Mouse (Mus musculus): ENCODE data around the gene Ilf2. TPM values are rescaled to one million over a fixed set of nuclear protein-coding genes. Genes with fewer than 3 reads are reported as not detected.

The Ilf2 gene
- polyA plus RNA-seq, 1 experiment from 2014 or later = 240 TPM

GRCm38 (mm10) chr3:90537141-90537904, 61.4 kb downstream of the Ilf2 start, which contains the start of gene S100a16:
Gene S100a16, plus strand, starts transcription at chr3:90537254.
- peak within 1 kb of the TSS; percentile 7; the same call in 1 of the 2 replicates for H3K4me2 ChIP-seq
- no peaks in the 10 kb centered on the region for H3K36me3 ChIP-seq
- no peak within 1 kb of the TSS for H3K4me3 ChIP-seq
- H3K9me3 ChIP-seq = no peaks in the 10 kb centered on the region
- no peak within 1 kb of the TSS for H3K27ac ChIP-seq (replicated peaks)
- H3K9ac ChIP-seq = no peak within 1 kb of the TSS
- no peak; the same call in 1 of the 2 replicates for ATAC-seq (ENCODE audit: low FRiP score, low read depth)
- H3K4me1 ChIP-seq (replicated peaks) = 0 out of 2 replicates have a peak, but pooled peaks cover 4% of the 10 kb centered on the region
- H3K27me3 ChIP-seq = no peaks in the 10 kb centered on the region
- 35% methylated on average over 10 of the region's 10 CpGs for WGBS

DNA sequence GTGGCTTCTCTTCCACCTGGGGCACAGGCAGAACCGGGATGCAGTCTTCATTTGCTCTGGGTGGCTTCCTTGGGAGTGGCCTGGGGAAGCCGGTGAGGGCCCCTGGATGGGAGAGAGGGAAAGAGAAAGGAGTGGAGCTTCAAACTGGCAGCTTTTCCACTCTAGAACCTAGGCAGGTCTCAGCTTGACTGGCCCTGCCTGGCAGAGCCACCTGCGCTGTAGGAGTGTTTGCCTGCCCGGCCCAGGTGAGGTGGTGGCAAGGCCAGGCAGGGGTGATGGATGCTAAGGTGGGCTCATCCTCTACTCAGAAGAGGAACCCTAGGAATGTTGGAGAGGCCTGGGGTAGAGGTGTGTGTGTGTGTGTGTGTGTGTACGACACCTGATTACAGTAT, 62.0 kb downstream of the Ilf2 start:
- H3K27me3 ChIP-seq = no peaks in the 10 kb centered on the region
- no peak overlapping the region for H3K9ac ChIP-seq
- 87% methylated on average over 5 of the region's 5 CpGs for WGBS
- no peak overlapping the region for H3K27ac ChIP-seq (replicated peaks)
- no peaks in the 10 kb centered on the region for H3K36me3 ChIP-seq
- H3K4me2 ChIP-seq = no peak overlapping the region
- no peak overlapping the region for H3K4me3 ChIP-seq
- 0 out of 2 replicates have a peak, but pooled peaks cover 4% of the 10 kb centered on the region for H3K4me1 ChIP-seq (replicated peaks)
- no peak for ATAC-seq (ENCODE audit: low FRiP score, low read depth)
- no peaks in the 10 kb centered on the region for H3K9me3 ChIP-seq

Other genes starting within 250 kb of the Ilf2 start
- 90.2 and 96.2 TPM in 2 replicates for gene Jtb, start 244.5 kb upstream of the Ilf2 start, polyA plus RNA-seq (2015; fragmentation: Nextera tagmentation; extraction: Ambion mirVana)
- 2.2 and 3.1 TPM in 2 replicates for gene Creb3l4, start 232.6 kb upstream of the Ilf2 start, polyA plus RNA-seq (2015; fragmentation: Nextera tagmentation; extraction: Ambion mirVana)
- 52.1 and 53.1 TPM in 2 replicates for gene Slc39a1, start 228.0 kb upstream of the Ilf2 start, polyA plus RNA-seq (2015; fragmentation: Nextera tagmentation; extraction: Ambion mirVana)
- 21.9 and 25.6 TPM in 2 replicates for gene Crtc2, start 222.0 kb upstream of the Ilf2 start, polyA plus RNA-seq (2015; fragmentation: Nextera tagmentation; extraction: Ambion mirVana)
- 7.7 and 8.8 TPM in 2 replicates for gene Dennd4b, start 210.9 kb upstream of the Ilf2 start, polyA plus RNA-seq (2015; fragmentation: Nextera tagmentation; extraction: Ambion mirVana)
- gene Gatad2b, start 182.9 kb upstream of the Ilf2 start, polyA plus RNA-seq (2015; fragmentation: Nextera tagmentation; extraction: Ambion mirVana) = 11.1 and 13.1 TPM in 2 replicates
- 31.4 and 34.1 TPM in 2 replicates for gene Slc27a3, start 86.2 kb upstream of the Ilf2 start, polyA plus RNA-seq (2015; fragmentation: Nextera tagmentation; extraction: Ambion mirVana)
- 34.3 and 35.0 TPM in 2 replicates for gene Ints3, start 42.5 kb upstream of the Ilf2 start, polyA plus RNA-seq (2015; fragmentation: Nextera tagmentation; extraction: Ambion mirVana)
- 2.4 and 2.8 TPM in 2 replicates for gene Npr1, start 10.3 kb upstream of the Ilf2 start, polyA plus RNA-seq (2015; fragmentation: Nextera tagmentation; extraction: Ambion mirVana)
- 90.1 and 93.1 TPM in 2 replicates for gene Snapin, start 14.9 kb downstream of the Ilf2 start, polyA plus RNA-seq (2015; fragmentation: Nextera tagmentation; extraction: Ambion mirVana)
- 173 and 176 TPM in 2 replicates for gene Chtop, start 33.4 kb downstream of the Ilf2 start, polyA plus RNA-seq (2015; fragmentation: Nextera tagmentation; extraction: Ambion mirVana)
- 19.9 and 23.6 TPM in 2 replicates for gene S100a1, start 38.3 kb downstream of the Ilf2 start, polyA plus RNA-seq (2015; fragmentation: Nextera tagmentation; extraction: Ambion mirVana)
- gene S100a13, start 38.3 kb downstream of the Ilf2 start, polyA plus RNA-seq (2015; fragmentation: Nextera tagmentation; extraction: Ambion mirVana) = 11.8 and 13.9 TPM in 2 replicates
- gene S100a14, start 50.7 kb downstream of the Ilf2 start, polyA plus RNA-seq (2015; fragmentation: Nextera tagmentation; extraction: Ambion mirVana) = 0.29 TPM in 1 of 2 replicates, not detected in the other
- 41.8 and 44.3 TPM in 2 replicates for gene S100a16, start 61.1 kb downstream of the Ilf2 start, polyA plus RNA-seq (2015; fragmentation: Nextera tagmentation; extraction: Ambion mirVana)
- 1.4 and 2.7 TPM in 2 replicates for gene S100a3, start 84.5 kb downstream of the Ilf2 start, polyA plus RNA-seq (2015; fragmentation: Nextera tagmentation; extraction: Ambion mirVana)
- gene S100a2, start 114.1 kb downstream of the Ilf2 start, polyA plus RNA-seq (2015; fragmentation: Nextera tagmentation; extraction: Ambion mirVana) = not detected in 2 replicates
- gene Gm42674, start 125.8 kb downstream of the Ilf2 start, polyA plus RNA-seq (2015; fragmentation: Nextera tagmentation; extraction: Ambion mirVana) = not detected in 2 replicates
- 1.0 and 1.2 TPM in 2 replicates for gene S100a4, start 127.6 kb downstream of the Ilf2 start, polyA plus RNA-seq (2015; fragmentation: Nextera tagmentation; extraction: Ambion mirVana)
- gene S100a5, start 132.4 kb downstream of the Ilf2 start, polyA plus RNA-seq (2015; fragmentation: Nextera tagmentation; extraction: Ambion mirVana) = not detected in 2 replicates
- 24.1 and 33.1 TPM in 2 replicates for gene S100a6, start 136.8 kb downstream of the Ilf2 start, polyA plus RNA-seq (2015; fragmentation: Nextera tagmentation; extraction: Ambion mirVana)
- gene S100a7a, start 177.9 kb downstream of the Ilf2 start, polyA plus RNA-seq (2015; fragmentation: Nextera tagmentation; extraction: Ambion mirVana) = not detected in 2 replicates
- 7.4 and 7.5 TPM in 2 replicates for gene S100a8, start 192.9 kb downstream of the Ilf2 start, polyA plus RNA-seq (2015; fragmentation: Nextera tagmentation; extraction: Ambion mirVana)
- 3.6 and 4.7 TPM in 2 replicates for gene S100a9, start 219.6 kb downstream of the Ilf2 start, polyA plus RNA-seq (2015; fragmentation: Nextera tagmentation; extraction: Ambion mirVana)

Measured in hindbrain, embryonic 15.5 days (tissue).